Mouse (Mus musculus) left cerebral cortex, postnatal 36 days (tissue): ENCODE results near the gene D630039A03Rik. TPM values are rescaled to one million over a fixed set of nuclear protein-coding genes. Genes with fewer than 3 reads are reported as not detected.
"Not testable (repeated sequence)": the region's sequence is repeated elsewhere in the genome, so short reads cannot be mapped to it uniquely, and the experiment has no call there.

Experiments used
- DNase-seq, 2 experiments: peaks; one replicate each; pipeline ENCODE4 v3.0.0; 2021 to 2022; ENCODE audit warnings: low spot score in 2 of 2, mixed read lengths in 1 of 2
- intact Hi-C: fragments of 180-260 bp; cut with DNase I; formaldehyde crosslinking; loops from one replicate; pipeline ENCODE4 v1.15.1; 2025
- total RNA-seq, 2 experiments: library from RNA; stranded (reverse); gene quantifications; 2 replicates each; pipeline ENCODE4 v1.2.3; 2021

D630039A03Rik gene
- total RNA-seq, 2 experiments from 2014 or later, result 0.15 to 0.18 TPM

GRCm38 (mm10) chr4:57895902-57896301 is 20.2 kb downstream of the D630039A03Rik start:
- intact Hi-C loops, result no loop called here
- DNase-seq, result no peak

DNA sequence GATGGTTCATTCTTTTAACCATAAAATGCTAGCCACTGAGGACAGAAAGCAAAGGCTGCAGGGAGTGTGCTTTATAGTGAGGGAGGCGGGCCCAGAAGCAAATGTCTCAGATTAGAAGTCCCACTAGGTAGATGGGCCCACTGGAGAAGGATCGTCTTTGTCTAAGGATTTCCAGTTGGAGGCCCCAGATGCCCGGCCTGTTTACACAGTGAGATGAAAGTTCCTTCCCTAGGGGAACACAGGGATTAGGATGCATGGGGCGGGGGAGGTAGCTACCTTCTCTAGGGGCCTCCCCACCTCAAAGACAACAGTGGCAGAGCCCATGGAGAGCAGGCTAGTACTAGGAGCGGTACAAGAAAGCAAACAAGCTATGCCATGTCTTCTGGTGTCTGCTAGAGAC is 21.0 kb downstream of the D630039A03Rik start:
- no peak for DNase-seq
- intact Hi-C loops, result no loop called here

DNA sequence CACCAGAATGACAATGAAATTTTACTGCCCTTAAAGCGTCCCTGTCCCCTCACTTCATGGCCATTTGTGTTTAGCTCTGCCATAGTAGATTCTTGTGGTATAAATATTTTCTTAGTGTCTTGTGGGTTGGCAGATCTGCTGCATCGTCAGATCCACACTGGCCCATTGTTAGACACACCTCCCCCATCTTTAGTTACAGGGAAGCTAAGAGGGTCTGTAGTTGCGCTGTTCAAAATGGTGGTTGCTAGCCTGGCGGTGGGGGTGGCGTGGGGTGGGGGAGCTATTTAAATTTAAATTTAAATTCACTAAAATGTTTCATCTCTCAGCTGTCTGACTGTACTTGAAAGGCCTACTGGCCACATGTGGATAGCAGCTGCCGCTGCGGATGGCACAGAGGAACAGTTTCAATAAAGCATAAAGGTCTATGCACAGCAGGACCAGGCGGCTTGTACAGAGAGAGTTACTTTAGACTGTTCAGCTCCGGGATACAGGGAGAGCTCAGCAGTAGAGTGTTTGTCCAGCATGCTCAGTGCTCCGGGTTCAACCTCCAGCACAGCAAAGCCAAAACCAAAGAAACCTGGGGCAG is 24.0 kb downstream of the D630039A03Rik start:
- DNase-seq, result no peak
- intact Hi-C loops, result no loop called here

DNA sequence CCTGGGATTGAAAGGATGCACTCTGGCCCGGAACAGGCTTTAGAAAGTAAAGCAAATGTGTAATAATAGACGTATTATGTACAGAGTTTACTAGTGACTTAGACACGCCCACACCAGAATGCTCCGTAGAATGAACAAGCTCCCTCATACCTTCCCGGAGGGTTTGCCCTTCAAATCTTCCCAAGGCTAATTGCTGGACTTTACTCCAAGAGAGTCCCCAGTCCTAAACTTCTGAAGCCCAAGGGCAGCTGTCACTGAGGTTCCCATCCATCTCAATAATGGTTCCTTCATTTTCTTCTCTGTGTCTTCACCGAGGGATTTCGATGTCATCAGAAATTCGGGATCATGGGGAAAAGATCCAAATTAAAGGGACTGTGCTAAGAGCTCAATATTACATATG is 26.3 kb downstream of the D630039A03Rik start:
- intact Hi-C loops, result no loop called here
- no peak for DNase-seq

GRCm38 (mm10) chr4:57888978-57889377 is 27.1 kb downstream of the D630039A03Rik start:
- intact Hi-C loops, DNase-seq: not testable (repeated sequence)

GRCm38 (mm10) chr4:57888246-57888645 is 27.9 kb downstream of the D630039A03Rik start:
- DNase-seq, result no peak
- intact Hi-C loops, result no loop called here

GRCm38 (mm10) chr4:57886888-57887230 is 29.2 kb downstream of the D630039A03Rik start:
- intact Hi-C loops, result no loop called here
- DNase-seq, result no peak

DNA sequence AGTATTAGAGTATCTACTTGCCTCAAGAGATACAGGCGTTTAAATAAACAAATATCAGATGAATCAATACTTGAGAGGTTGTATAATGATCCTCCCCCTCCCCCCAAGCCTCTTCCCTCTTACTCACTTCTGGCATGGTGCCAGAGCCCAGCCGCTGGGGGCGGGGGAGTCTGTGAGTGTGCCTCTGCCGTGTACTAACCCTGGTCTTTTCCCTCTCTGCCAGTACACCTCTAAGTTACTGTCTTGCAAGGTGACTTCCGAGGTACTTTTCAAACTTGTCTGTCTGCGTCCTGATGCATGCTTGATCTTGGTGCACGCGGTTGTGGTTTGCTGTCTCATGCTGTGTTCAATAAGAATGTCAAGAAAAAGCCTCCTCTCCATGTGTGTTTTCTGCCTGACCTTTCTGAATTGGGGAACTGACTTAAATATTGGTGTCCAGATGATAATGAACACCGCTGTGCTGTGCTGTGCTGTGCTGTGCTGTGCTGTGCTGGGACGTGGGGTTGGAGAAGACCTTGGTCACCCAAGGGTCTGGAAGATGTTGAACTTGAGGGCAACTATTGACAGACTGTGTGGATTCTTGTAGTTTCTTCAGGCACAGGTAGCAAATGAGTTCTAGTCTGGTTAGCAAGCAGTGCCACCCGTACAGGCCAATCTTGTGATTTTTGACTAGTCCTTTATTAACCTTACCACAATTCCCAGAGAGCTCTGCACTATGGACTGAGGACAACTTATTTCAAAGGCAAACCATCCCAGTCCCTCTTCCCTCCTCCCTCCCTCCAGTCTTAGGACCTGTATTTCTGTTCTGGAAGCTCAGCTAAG is 29.8 kb downstream of the D630039A03Rik start:
- intact Hi-C loops, result no loop called here
- DNase-seq, result no peak

- intact Hi-C loops, result no loop called here
- no peak for DNase-seq
Observed at GRCm38 (mm10) chr4:57885186-57885585, 30.9 kb downstream of the D630039A03Rik start.

DNA sequence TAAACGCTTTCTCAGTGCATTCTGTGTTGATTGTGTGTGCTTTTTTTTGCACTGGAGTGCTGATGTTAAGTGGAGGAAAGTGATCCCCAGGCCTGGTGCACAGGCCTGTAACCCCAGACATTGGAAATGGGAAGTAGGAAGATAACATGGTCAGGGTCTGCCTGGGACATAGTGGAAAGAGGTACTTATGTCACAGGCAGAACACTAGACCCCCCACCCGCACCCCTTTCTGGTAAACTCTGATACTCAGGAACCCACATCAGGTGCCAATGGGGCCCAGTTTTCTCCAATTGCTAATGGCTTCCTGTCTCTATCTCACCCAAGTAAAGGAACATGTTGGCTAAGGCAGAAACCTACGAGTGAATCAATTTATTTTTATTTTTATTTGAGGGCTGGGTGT is 31.6 kb downstream of the D630039A03Rik start:
- no peak for DNase-seq
- intact Hi-C loops, result loop anchor here (5.0 kb wide), 1 partner anchor 102 kb away; no protein-coding TSS in a partner anchor

GRCm38 (mm10) chr4:57883520-57884421 is 32.3 kb downstream of the D630039A03Rik start:
- intact Hi-C loops, result loop anchor here (5.0 kb wide), 1 partner anchor 101 kb away; no protein-coding TSS in a partner anchor
- no peak for DNase-seq

GRCm38 (mm10) chr4:57879804-57880357 is 36.2 kb downstream of the D630039A03Rik start:
- intact Hi-C loops, result loop anchor here (2.0 to 5.0 kb wide), 2 partner anchors 98 to 207 kb away; no protein-coding TSS in a partner anchor
- peak; percentile 71 to 75 for DNase-seq

DNA sequence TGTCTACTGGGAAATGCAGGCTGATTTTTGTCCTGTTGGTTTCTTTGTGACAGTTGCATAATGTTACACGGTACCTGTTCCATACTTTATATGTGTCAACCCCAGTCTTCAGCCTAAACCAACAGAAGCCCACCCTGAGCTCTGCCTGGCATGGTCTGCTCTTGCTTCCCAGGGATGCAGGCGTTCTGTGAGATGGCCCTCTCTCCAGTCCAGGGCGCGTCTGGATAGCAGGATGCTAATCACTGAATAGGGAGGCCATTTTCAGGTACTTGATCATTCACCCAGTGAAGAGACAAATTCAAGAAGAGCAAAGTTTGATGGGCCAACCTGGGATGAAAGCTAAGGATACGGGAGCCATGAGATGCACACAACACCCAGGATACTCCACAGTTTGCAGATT is 37.0 kb downstream of the D630039A03Rik start:
- no peak for DNase-seq
- intact Hi-C loops, result no loop called here

DNA sequence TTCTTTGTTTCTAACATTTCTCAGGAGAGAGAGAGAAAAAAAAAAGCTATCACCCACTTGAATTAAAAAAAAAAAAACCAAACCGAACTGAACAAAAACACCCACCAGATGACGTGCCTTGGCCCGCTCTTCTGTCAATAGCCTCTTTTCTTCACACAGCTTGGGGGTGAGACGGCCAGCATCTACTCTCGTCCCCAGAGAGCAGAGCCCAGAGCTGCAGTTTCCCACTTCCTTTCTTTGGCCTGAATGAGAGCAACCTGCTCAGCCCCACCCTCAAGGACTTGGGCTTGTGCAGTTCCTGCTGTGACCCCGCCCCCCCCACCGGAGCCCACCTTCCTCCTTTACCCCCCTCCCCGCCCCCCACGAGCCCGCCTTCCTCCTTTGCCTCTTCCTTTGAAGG is 48.6 kb downstream of the D630039A03Rik start:
- intact Hi-C loops, result no loop called here
- DNase-seq, result no peak

DNA sequence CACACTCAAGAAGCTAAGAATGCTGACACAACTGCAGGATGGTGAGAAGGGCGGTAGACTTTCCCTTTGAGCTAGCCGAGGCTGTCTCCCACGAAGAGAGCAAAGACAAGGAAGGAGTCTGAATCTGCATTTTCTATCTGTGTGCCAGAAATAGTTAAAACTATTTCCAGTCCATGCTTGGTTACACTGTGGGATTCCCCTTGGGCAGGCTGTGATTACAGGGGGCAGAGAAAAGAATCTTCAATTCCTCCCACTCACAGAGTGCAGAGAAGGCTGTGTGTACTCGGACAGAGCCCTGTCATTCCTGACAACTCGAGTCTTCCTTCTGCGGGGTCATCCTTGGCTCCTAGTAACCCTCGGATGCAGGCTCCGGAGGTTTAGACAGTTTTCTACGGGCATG is 49.1 kb downstream of the D630039A03Rik start:
- intact Hi-C loops, result no loop called here
- DNase-seq, result peak in 1 of 2 experiments; percentile 24

GRCm38 (mm10) chr4:57866088-57866487 is 50.0 kb downstream of the D630039A03Rik start:
- intact Hi-C loops, result no loop called here
- no peak for DNase-seq

- no peak for DNase-seq
- intact Hi-C loops, result no loop called here
Observed at GRCm38 (mm10) chr4:57862269-57862986, 53.7 kb downstream of the D630039A03Rik start.

- DNase-seq, result no peak
- intact Hi-C loops, result no loop called here
Observed at GRCm38 (mm10) chr4:57861856-57862255, 54.2 kb downstream of the D630039A03Rik start.

- intact Hi-C loops, result no loop called here
- no peak for DNase-seq
Observed at GRCm38 (mm10) chr4:57861166-57861565, 54.9 kb downstream of the D630039A03Rik start.
